Mouse (Mus musculus) midbrain, embryonic 15.5 days (tissue): ENCODE results near the gene Mitf. TPM values are rescaled to one million over a fixed set of nuclear protein-coding genes. Genes with fewer than 3 reads are reported as not detected.

Source experiments
- ATAC-seq: fragments of 200-750 bp; cut with Nextera tagmentation; replicated peaks from 2 replicates; pipeline ENCODE4 v1.8.0; 2017; ENCODE audit warnings: moderate TSS enrichment
- H3K27ac ChIP-seq: fragments of 300-500 bp; sonication (generic); 2 replicates; pipeline ENCODE4 v1.5.1; 2015; ENCODE audit warnings: mild to moderate bottlenecking, inconsistent platforms
- H3K27me3 ChIP-seq: fragments of 300-500 bp; sonication (generic); replicated peaks from 2 replicates; pipeline ENCODE4 v1.6.1; 2015; ENCODE audit warnings: inconsistent platforms
- H3K36me3 ChIP-seq: fragments of 300-500 bp; sonication (generic); replicated peaks from 2 replicates; pipeline ENCODE4 v1.6.1; 2015; ENCODE audit warnings: inconsistent platforms
- H3K4me1 ChIP-seq: fragments of 300-500 bp; sonication (generic); 2 replicates; pipeline ENCODE4 v1.6.1; 2015; ENCODE audit warnings: inconsistent platforms
- H3K4me2 ChIP-seq: fragments of 300-500 bp; sonication (generic); 2 replicates; pipeline ENCODE4 v1.6.1; 2015; ENCODE audit warnings: inconsistent platforms, mild to moderate bottlenecking, moderate library complexity
- H3K4me3 ChIP-seq: fragments of 300-500 bp; sonication (generic); 2 replicates; pipeline ENCODE4 v1.5.1; 2015; ENCODE audit warnings: mild to moderate bottlenecking, inconsistent platforms
- H3K9ac ChIP-seq: fragments of 300-500 bp; sonication (generic); 2 replicates; pipeline ENCODE4 v1.6.1; 2015; ENCODE audit warnings: mild to moderate bottlenecking, inconsistent platforms
- H3K9me3 ChIP-seq: fragments of 300-500 bp; sonication (generic); 2 replicates; pipeline ENCODE4 v1.6.1; 2016; ENCODE audit warnings: inconsistent platforms
- WGBS: fragments of 180-500 bp; shearing (Covaris S2); methylation state at CpG from one replicate; pipeline ENCODE4 v1.1.7; 2015; ENCODE audit warnings: mixed read lengths; 5-methylcytosine and 5-hydroxymethylcytosine counted together
- polyA plus RNA-seq: library from polyadenylated mRNA; unstranded; fragments of >200 nt; fragmentation: Nextera tagmentation; extraction: Ambion mirVana; gene quantifications from 2 replicates; pipeline ENCODE4 v1.2.1, GENCODE M21; 2015

The Mitf gene
- polyA plus RNA-seq, 1 experiment from 2014 or later: 1.1 TPM

DNA sequence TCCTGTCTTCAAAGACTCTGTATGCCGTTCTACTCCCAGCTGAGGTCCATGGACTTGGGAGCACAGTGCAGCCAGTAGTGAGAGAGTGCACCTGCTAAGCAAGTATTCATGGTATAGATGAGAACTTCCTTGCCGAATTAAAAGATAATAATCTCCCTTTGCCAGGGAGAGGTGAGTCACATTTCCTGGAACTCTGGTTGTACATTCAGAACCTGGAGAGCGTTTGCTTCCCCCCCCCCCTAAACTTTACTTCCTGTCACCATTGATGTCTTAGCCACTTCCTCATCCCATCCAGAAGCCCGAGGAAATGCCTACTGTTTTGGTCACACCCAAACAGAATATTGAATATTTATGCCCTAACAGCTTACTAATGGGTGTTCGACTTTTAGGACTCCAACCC is 209.0 kb downstream of the Mitf start:
- H3K27me3 ChIP-seq: 0 out of 2 replicates have a peak, but pooled peaks cover 3% of the 10 kb centered on the region
- no peaks in the 10 kb centered on the region for H3K36me3 ChIP-seq
- no peak overlapping the region for H3K27ac ChIP-seq
- H3K9ac ChIP-seq: no peak overlapping the region
- WGBS: 84% methylated on average over 5 of the region's 5 CpGs
- no peaks in the 10 kb centered on the region for H3K4me1 ChIP-seq
- H3K4me2 ChIP-seq: no peak overlapping the region
- no peak for ATAC-seq
- H3K4me3 ChIP-seq: no peak overlapping the region
- H3K9me3 ChIP-seq: no peaks in the 10 kb centered on the region

GRCm38 (mm10) chr6:98023876-98024275 is 217.0 kb downstream of the Mitf start:
- WGBS: 68% methylated on average over 1 of the region's 1 CpGs
- no peak for ATAC-seq
- no peak overlapping the region for H3K4me3 ChIP-seq
- H3K36me3 ChIP-seq: no peaks in the 10 kb centered on the region
- no peaks in the 10 kb centered on the region for H3K27me3 ChIP-seq
- H3K4me2 ChIP-seq: no peak overlapping the region
- H3K4me1 ChIP-seq: no peaks in the 10 kb centered on the region
- no peak overlapping the region for H3K9ac ChIP-seq
- H3K9me3 ChIP-seq: no peaks in the 10 kb centered on the region
- no peak overlapping the region for H3K27ac ChIP-seq

DNA sequence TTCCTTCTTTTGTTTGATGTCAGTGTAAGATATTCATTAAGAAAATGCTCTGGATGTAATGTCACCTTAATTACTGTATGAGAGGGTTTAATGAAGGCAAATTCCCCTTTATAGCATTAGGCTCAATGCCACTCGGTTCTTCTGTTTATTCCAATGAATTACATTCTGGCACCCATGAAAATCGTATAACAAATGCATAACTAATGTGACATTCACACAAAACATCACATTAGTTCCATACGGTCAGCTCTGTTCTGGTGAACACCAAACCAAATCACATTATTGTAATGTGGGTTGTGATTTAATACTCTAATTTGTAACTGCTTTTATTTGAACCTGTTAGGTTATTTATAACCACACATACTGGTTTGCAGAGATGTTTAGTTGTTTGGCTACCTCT is 231.7 kb downstream of the Mitf start:
- Histone ChIP-seq H3K4me1 (no peaks in the 10 kb centered on the region), H3K9ac (no peak overlapping the region), H3K27ac (no peak overlapping the region), H3K36me3 (no peaks in the 10 kb centered on the region), H3K9me3 (no peaks in the 10 kb centered on the region), H3K27me3 (peaks cover 45% of the 10 kb centered on the region), H3K4me2 (no peak overlapping the region), H3K4me3 (no peak overlapping the region)
- WGBS: 38% methylated on average over 3 of the region's 3 CpGs
- ATAC-seq: no peak

- no peak overlapping the region for H3K4me2 ChIP-seq
- H3K4me1 ChIP-seq: no peaks in the 10 kb centered on the region
- H3K9me3 ChIP-seq: no peaks in the 10 kb centered on the region
- H3K27ac ChIP-seq: no peak overlapping the region
- H3K36me3 ChIP-seq: no peaks in the 10 kb centered on the region
- WGBS: 58% methylated on average over 7 of the region's 7 CpGs
- no peak overlapping the region for H3K4me3 ChIP-seq
- peaks cover 28% of the 10 kb centered on the region for H3K27me3 ChIP-seq
- no peak overlapping the region for H3K9ac ChIP-seq
- ATAC-seq: no peak
These were observed 234.9 kb downstream of the Mitf start for GRCm38 (mm10) chr6:98041795-98042194.

DNA sequence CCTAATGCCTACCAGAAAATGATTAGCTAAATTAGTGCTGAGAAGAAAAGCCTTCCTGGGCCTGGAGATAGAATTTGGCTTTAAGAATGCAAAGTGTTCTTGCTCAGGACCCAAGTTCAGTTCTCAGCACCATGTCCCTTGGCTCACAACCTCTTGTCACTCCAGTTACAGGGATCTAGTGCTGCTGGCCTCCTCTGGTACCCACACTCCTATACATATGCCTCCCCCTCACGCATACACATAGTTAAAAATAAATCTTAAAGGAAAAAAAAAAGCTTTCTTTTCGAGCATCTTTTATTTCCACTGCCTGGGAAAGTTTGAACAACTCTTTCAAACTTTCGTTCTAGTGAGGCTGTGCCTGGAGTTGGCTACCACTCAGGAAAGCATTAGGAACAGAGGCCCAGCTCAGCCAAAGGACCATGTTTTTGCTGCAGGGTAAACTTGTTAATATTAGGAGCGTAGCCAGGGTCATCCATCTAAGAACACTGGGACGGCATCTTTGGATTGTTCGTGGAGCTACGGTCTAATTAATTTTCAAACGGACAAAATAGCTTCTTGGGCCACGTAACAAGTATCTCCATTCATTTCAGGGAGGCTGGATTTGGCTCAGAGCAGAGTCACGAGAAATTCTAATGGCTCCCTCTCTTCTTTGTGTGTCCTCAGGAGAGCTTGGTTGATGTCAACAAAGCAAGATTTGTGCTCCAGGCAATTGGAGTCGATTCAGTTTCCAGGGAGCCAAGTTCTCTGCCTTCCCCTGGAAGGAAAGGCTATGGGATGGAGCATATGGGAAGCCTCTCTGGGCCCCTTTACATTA is 239.7 kb downstream of the Mitf start:
- no peak overlapping the region for H3K4me2 ChIP-seq
- no peak overlapping the region for H3K4me3 ChIP-seq
- peak; percentile 68 for ATAC-seq
- peaks cover 18% of the 10 kb centered on the region for H3K4me1 ChIP-seq
- WGBS: 52% methylated on average over 11 of the region's 11 CpGs
- H3K9me3 ChIP-seq: no peaks in the 10 kb centered on the region
- H3K27ac ChIP-seq: no peak overlapping the region
- H3K27me3 ChIP-seq: peaks cover 23% of the 10 kb centered on the region
- H3K9ac ChIP-seq: no peak overlapping the region
- H3K36me3 ChIP-seq: no peaks in the 10 kb centered on the region

GRCm38 (mm10) chr6:98047741-98048140 is 240.9 kb downstream of the Mitf start:
- H3K4me3 ChIP-seq: no peak overlapping the region
- no peak for ATAC-seq
- H3K36me3 ChIP-seq: no peaks in the 10 kb centered on the region
- 63% methylated on average over 6 of the region's 6 CpGs for WGBS
- peaks cover 13% of the 10 kb centered on the region for H3K27me3 ChIP-seq
- no peak overlapping the region for H3K4me2 ChIP-seq
- peaks cover 18% of the 10 kb centered on the region for H3K4me1 ChIP-seq
- H3K27ac ChIP-seq: no peak overlapping the region
- H3K9ac ChIP-seq: no peak overlapping the region
- H3K9me3 ChIP-seq: no peaks in the 10 kb centered on the region

DNA sequence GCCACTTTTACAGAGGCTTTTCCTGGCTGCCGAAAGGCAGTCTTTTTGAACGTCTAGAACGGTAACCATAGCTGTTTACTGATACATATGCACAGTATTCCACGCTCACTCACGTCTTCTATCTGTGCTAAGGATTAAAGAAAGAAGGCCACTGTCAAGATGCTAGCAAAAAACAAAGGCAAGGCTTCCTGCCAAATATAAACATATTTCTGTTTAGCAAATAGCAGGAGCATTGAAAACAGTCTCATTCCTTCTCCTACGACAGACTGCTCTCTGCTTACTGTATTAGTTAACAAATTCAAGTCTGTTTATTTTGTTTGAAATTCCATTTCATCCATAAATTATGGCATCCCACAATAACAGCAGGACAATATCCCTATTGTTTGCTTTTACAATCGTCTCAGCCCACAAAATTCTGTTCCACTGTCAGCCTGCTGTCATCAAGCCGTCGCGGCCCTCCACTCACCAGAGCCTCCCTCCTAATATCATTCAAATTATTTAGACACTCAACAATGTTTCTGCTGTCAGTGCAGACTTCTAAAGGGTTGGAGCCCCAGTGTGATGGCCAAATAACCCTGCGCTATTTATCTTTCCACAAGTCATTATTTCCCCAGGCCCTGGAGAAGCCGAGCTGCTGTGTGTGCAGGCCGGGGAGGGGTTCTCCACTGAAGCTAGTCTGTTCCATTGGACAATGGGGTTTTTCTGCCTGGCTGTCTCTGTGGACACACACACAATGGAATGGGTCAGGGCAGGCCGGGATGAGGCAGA is 242.0 kb downstream of the Mitf start:
- H3K27ac ChIP-seq: 0 out of 2 replicates have a peak overlapping the region, but pooled peaks have one; percentile 28
- ATAC-seq: peak; percentile 60
- H3K27me3 ChIP-seq: peaks cover 5% of the 10 kb centered on the region; the same call in 1 of the 2 replicates
- no peak overlapping the region for H3K4me3 ChIP-seq
- no peak overlapping the region for H3K9ac ChIP-seq
- no peaks in the 10 kb centered on the region for H3K9me3 ChIP-seq
- no peaks in the 10 kb centered on the region for H3K36me3 ChIP-seq
- 15% methylated on average over 14 of the region's 14 CpGs for WGBS
- no peak overlapping the region for H3K4me2 ChIP-seq
- peaks cover 18% of the 10 kb centered on the region for H3K4me1 ChIP-seq

- H3K4me2 ChIP-seq: no peak overlapping the region
- ATAC-seq: no peak
- 18% methylated on average over 2 of the region's 2 CpGs for WGBS
- peaks cover 18% of the 10 kb centered on the region for H3K4me1 ChIP-seq
- no peaks in the 10 kb centered on the region for H3K36me3 ChIP-seq
- H3K9me3 ChIP-seq: no peaks in the 10 kb centered on the region
- H3K4me3 ChIP-seq: no peak overlapping the region
- H3K27ac ChIP-seq: no peak overlapping the region
- H3K9ac ChIP-seq: no peak overlapping the region
- peaks cover 3% of the 10 kb centered on the region; the same call in 1 of the 2 replicates for H3K27me3 ChIP-seq
These were observed 242.7 kb downstream of the Mitf start for GRCm38 (mm10) chr6:98049551-98049950.

DNA sequence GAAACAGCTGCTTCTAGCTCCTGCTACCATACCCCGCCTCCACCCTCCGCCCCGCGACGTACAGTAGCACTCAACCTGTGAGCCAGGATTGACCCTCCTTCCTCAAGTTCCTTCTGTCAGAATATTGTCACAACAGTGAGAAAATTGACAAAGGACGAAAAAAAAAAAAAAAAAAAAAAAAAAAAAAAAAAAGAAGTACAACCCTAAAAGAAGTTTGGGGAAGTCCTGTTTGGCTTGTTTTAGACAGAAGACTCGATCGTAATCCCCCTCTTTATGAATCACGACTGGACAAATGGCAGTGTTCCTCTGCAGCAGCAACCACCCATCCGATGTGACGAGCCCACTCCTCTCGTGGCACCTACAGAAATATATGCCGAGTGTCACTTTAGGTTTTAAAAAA is 255.0 kb downstream of the Mitf start:
- H3K27ac ChIP-seq: no peak overlapping the region
- no peak overlapping the region for H3K9ac ChIP-seq
- H3K27me3 ChIP-seq: no peaks in the 10 kb centered on the region
- no peaks in the 10 kb centered on the region for H3K36me3 ChIP-seq
- H3K9me3 ChIP-seq: no peaks in the 10 kb centered on the region
- H3K4me3 ChIP-seq: no peak overlapping the region
- H3K4me1 ChIP-seq: peaks cover 3% of the 10 kb centered on the region; the same call in 1 of the 2 replicates
- WGBS: 95% methylated on average over 13 of the region's 13 CpGs
- no peak overlapping the region for H3K4me2 ChIP-seq
- no peak for ATAC-seq

- 16% methylated on average over 5 of the region's 5 CpGs for WGBS
These were observed 258.1 kb downstream of the Mitf start for GRCm38 (mm10) chr6:98064926-98065325.

DNA sequence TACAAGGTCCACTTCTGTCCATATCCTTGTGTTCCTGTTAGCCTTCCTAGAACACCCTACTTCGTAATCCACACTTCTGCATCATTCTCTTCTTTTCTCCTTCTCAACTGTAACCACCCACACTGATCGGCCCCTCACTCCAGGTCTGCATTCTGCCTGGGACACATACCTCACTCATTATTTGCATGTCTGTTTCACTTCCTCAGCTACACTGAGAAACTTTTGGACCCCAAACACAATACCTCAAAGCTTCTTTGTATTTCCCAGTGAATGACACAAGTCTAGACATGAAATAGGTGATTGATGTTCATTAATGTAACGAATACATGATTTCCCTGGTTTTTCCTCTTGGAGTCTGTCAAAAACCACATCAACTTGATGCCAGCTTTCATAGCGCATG is 259.6 kb downstream of the Mitf start:
- Histone ChIP-seq H3K27ac (no peak overlapping the region), H3K9ac (no peak overlapping the region), H3K4me1 (peaks cover 3% of the 10 kb centered on the region; the same call in 1 of the 2 replicates), H3K27me3 (no peaks in the 10 kb centered on the region), H3K4me3 (no peak overlapping the region), H3K36me3 (no peaks in the 10 kb centered on the region), H3K9me3 (no peaks in the 10 kb centered on the region), H3K4me2 (no peak overlapping the region)
- ATAC-seq: no peak
- WGBS: 85% methylated on average over 4 of the region's 4 CpGs

More at GRCm38 (mm10) chr6:98064926-98065325, 258.1 kb downstream of the Mitf start:
- ATAC-seq: no peak
- Histone ChIP-seq H3K4me3 (no peak overlapping the region), H3K4me1 (peaks cover 3% of the 10 kb centered on the region; the same call in 1 of the 2 replicates), H3K4me2 (no peak overlapping the region), H3K27me3 (no peaks in the 10 kb centered on the region), H3K9me3 (no peaks in the 10 kb centered on the region), H3K36me3 (no peaks in the 10 kb centered on the region), H3K27ac (no peak overlapping the region), H3K9ac (no peak overlapping the region)
